Mouse (Mus musculus) forebrain, postnatal 0 days (tissue): ENCODE measurements at regions not wholly inside any gene's neighbourhood (a gene's known extent, or its start where the extent isn't known, plus 50 kb on each side); places are given as distances from the start of the nearest gene placed in this dataset.
A peak's percentile ranks its signal among the peaks of the same experiment; 100 is the strongest.

ENCODE experiments used
- ATAC-seq: fragments of 200-750 bp; cut with Nextera tagmentation; 2 replicates; pipeline ENCODE4 v1.8.0; 2017; ENCODE audit warnings: mild to moderate bottlenecking, moderate library complexity
- DNase-seq: peaks from one replicate; pipeline ENCODE4 v3.0.0-alpha.2; 2015
- H3K27ac ChIP-seq: fragments of 300-500 bp; sonication (generic); 2 replicates; pipeline ENCODE4 v1.5.1; 2014; ENCODE audit warnings: low read depth, mild to moderate bottlenecking, antibody characterized with exemption, low read length, moderate library complexity, mixed read lengths
- H3K27me3 ChIP-seq: fragments of 300-500 bp; sonication (generic); 2 replicates; pipeline ENCODE4 v1.6.1; 2014; ENCODE audit warnings: mild to moderate bottlenecking, low read length, mixed read lengths; ENCODE audit not compliant: insufficient read depth
- H3K36me3 ChIP-seq: fragments of 300-500 bp; sonication (generic); 2 replicates; pipeline ENCODE4 v1.6.1; 2014; ENCODE audit warnings: mild to moderate bottlenecking, moderate library complexity; ENCODE audit not compliant: insufficient read depth
- H3K4me1 ChIP-seq: fragments of 300-500 bp; sonication (generic); 2 replicates; pipeline ENCODE4 v1.6.1; 2014; ENCODE audit warnings: antibody characterized with exemption; ENCODE audit not compliant: insufficient read depth
- H3K4me2 ChIP-seq: fragments of 300-500 bp; sonication (generic); 2 replicates; pipeline ENCODE4 v1.6.1; 2014; ENCODE audit warnings: low read depth, mild to moderate bottlenecking, moderate library complexity
- H3K4me3 ChIP-seq: fragments of 300-500 bp; sonication (generic); 2 replicates; pipeline ENCODE4 v1.5.1; 2014; ENCODE audit warnings: low read depth, low read length, mixed read lengths
- H3K9ac ChIP-seq: fragments of 300-500 bp; sonication (generic); 2 replicates; pipeline ENCODE4 v1.6.1; 2014; ENCODE audit warnings: mild to moderate bottlenecking
- H3K9me3 ChIP-seq: fragments of 300-500 bp; sonication (generic); 2 replicates; pipeline ENCODE4 v1.6.1; 2016; ENCODE audit warnings: low read length
- CTCF ChIP-seq: sonication (generic); IDR thresholded peaks from 2 replicates; pipeline ENCODE4 v1.5.1; 2016; ENCODE audit warnings: antibody characterized with exemption, control low read depth, low read depth
- WGBS: fragments of 180-500 bp; shearing (Covaris S2); extraction: QIAGEN DNeasy Blood & Tissue Kit; methylation state at CpG from one replicate; pipeline ENCODE4 v1.1.7; 2014; 5-methylcytosine and 5-hydroxymethylcytosine counted together

GRCm38 (mm10) chr10:37275857-37276256 lies 137.1 kb upstream of the Marcks start:
- no peak overlapping the region for H3K4me3 ChIP-seq
- DNase-seq (no peak), ATAC-seq (no peak)
- TF ChIP-seq CTCF = no peak
- no peaks in the 10 kb centered on the region for H3K9me3 ChIP-seq
- 82% methylated on average over 1 of the region's 1 CpGs for WGBS
- H3K36me3 ChIP-seq = no peaks in the 10 kb centered on the region
- H3K27me3 ChIP-seq = no peaks in the 10 kb centered on the region
- no peak overlapping the region for H3K9ac ChIP-seq
- H3K4me1 ChIP-seq = no peaks in the 10 kb centered on the region
- no peak overlapping the region for H3K27ac ChIP-seq
- no peak overlapping the region for H3K4me2 ChIP-seq

GRCm38 (mm10) chr10:37275271-37275670 lies 136.6 kb upstream of the Marcks start:
- no peak overlapping the region for H3K4me2 ChIP-seq
- ATAC-seq (peak; percentile 32; the same call in 1 of the 2 replicates), DNase-seq (no peak)
- no peaks in the 10 kb centered on the region for H3K9me3 ChIP-seq
- no peak for TF ChIP-seq CTCF
- no peak overlapping the region for H3K27ac ChIP-seq
- no peak overlapping the region for H3K4me3 ChIP-seq
- H3K36me3 ChIP-seq = no peaks in the 10 kb centered on the region
- no peaks in the 10 kb centered on the region for H3K4me1 ChIP-seq
- no peaks in the 10 kb centered on the region for H3K27me3 ChIP-seq
- 47% methylated on average over 7 of the region's 7 CpGs for WGBS
- no peak overlapping the region for H3K9ac ChIP-seq

- H3K27me3 ChIP-seq = no peaks in the 10 kb centered on the region
- 51% methylated on average over 1 of the region's 1 CpGs for WGBS
- no peaks in the 10 kb centered on the region for H3K4me1 ChIP-seq
- H3K27ac ChIP-seq = no peak overlapping the region
- no peak overlapping the region for H3K9ac ChIP-seq
- no peaks in the 10 kb centered on the region for H3K36me3 ChIP-seq
- no peak for DNase-seq
- H3K9me3 ChIP-seq = no peaks in the 10 kb centered on the region
- H3K4me3 ChIP-seq = no peak overlapping the region
- TF ChIP-seq CTCF = no peak
- no peak overlapping the region for H3K4me2 ChIP-seq
- no peak for ATAC-seq
These were observed 133.2 kb upstream of the Marcks start for GRCm38 (mm10) chr10:37271967-37272366.

GRCm38 (mm10) chr10:37270236-37271000 lies 131.7 kb upstream of the Marcks start:
- no peak for TF ChIP-seq CTCF
- H3K4me2 ChIP-seq = no peak overlapping the region
- DNase-seq (no peak), ATAC-seq (no peak)
- no peaks in the 10 kb centered on the region for H3K9me3 ChIP-seq
- no peak overlapping the region for H3K27ac ChIP-seq
- no peaks in the 10 kb centered on the region for H3K27me3 ChIP-seq
- no peak overlapping the region for H3K9ac ChIP-seq
- 70% methylated on average over 10 of the region's 10 CpGs for WGBS
- no peaks in the 10 kb centered on the region for H3K36me3 ChIP-seq
- no peaks in the 10 kb centered on the region for H3K4me1 ChIP-seq
- no peak overlapping the region for H3K4me3 ChIP-seq

- Histone ChIP-seq H3K36me3 (no peaks in the 10 kb centered on the region), H3K27ac (no peak overlapping the region), H3K4me1 (no peaks in the 10 kb centered on the region), H3K27me3 (no peaks in the 10 kb centered on the region), H3K4me3 (no peak overlapping the region), H3K9me3 (no peaks in the 10 kb centered on the region), H3K4me2 (no peak overlapping the region), H3K9ac (no peak overlapping the region)
- DNase-seq (no peak), ATAC-seq (no peak)
- 67% methylated on average over 1 of the region's 1 CpGs for WGBS
- no peak for TF ChIP-seq CTCF
These were observed 128.2 kb upstream of the Marcks start for GRCm38 (mm10) chr10:37266909-37267308.

- no peaks in the 10 kb centered on the region for H3K36me3 ChIP-seq
- no peaks in the 10 kb centered on the region for H3K27me3 ChIP-seq
- no peak overlapping the region for H3K9ac ChIP-seq
- 0 out of 2 replicates have a peak, but pooled peaks have one; percentile 4 for TF ChIP-seq CTCF
- ATAC-seq (no peak), DNase-seq (no peak)
- no peaks in the 10 kb centered on the region for H3K4me1 ChIP-seq
- H3K27ac ChIP-seq = no peak overlapping the region
- 82% methylated on average over 8 of the region's 8 CpGs for WGBS
- H3K4me3 ChIP-seq = no peak overlapping the region
- no peaks in the 10 kb centered on the region for H3K9me3 ChIP-seq
- no peak overlapping the region for H3K4me2 ChIP-seq
These were observed 122.2 kb upstream of the Marcks start for GRCm38 (mm10) chr10:37260791-37261488.

GRCm38 (mm10) chr10:37259186-37259585 lies 120.5 kb upstream of the Marcks start:
- H3K9ac ChIP-seq = no peak overlapping the region
- H3K4me3 ChIP-seq = no peak overlapping the region
- no peaks in the 10 kb centered on the region for H3K27me3 ChIP-seq
- no peaks in the 10 kb centered on the region for H3K36me3 ChIP-seq
- WGBS = 91% methylated on average over 3 of the region's 3 CpGs
- H3K4me2 ChIP-seq = no peak overlapping the region
- H3K9me3 ChIP-seq = no peaks in the 10 kb centered on the region
- DNase-seq (no peak), ATAC-seq (no peak)
- no peak for TF ChIP-seq CTCF
- H3K27ac ChIP-seq = no peak overlapping the region
- H3K4me1 ChIP-seq = no peaks in the 10 kb centered on the region
